Mouse (Mus musculus) 416B (cell line): ENCODE results near the gene Gm37240.

Source experiments
- DNase-seq: peaks from one replicate; pipeline ENCODE4 v3.0.0; 2011; ENCODE audit warnings: low read depth

Gm37240 gene

GRCm38 (mm10) chr3:84474398-84474797 lies 1412.9 kb downstream of the Gm37240 start:
- DNase-seq: no peak

- DNase-seq: peak; percentile 33
Observed at GRCm38 (mm10) chr3:84472955-84473354, 1414.4 kb downstream of the Gm37240 start.

- DNase-seq: no peak
Observed at GRCm38 (mm10) chr3:84472527-84472926, 1414.8 kb downstream of the Gm37240 start.

- DNase-seq: no peak
Observed at GRCm38 (mm10) chr3:84471146-84471545, 1416.2 kb downstream of the Gm37240 start.

- DNase-seq: peak; percentile 56
Observed at GRCm38 (mm10) chr3:84468111-84468453, 1419.2 kb downstream of the Gm37240 start.

- peak; percentile 94 for DNase-seq
Observed at GRCm38 (mm10) chr3:84467419-84468110, 1419.8 kb downstream of the Gm37240 start.

- DNase-seq: no peak
Observed at GRCm38 (mm10) chr3:84465822-84466500, 1421.4 kb downstream of the Gm37240 start.

- DNase-seq: no peak
Observed at GRCm38 (mm10) chr3:84461687-84462086, 1425.6 kb downstream of the Gm37240 start.

- peak; percentile 97 for DNase-seq
Observed at GRCm38 (mm10) chr3:84460952-84461351, 1426.4 kb downstream of the Gm37240 start.

GRCm38 (mm10) chr3:84460499-84460898 lies 1426.8 kb downstream of the Gm37240 start:
- no peak for DNase-seq

GRCm38 (mm10) chr3:84455733-84456417 lies 1431.4 kb downstream of the Gm37240 start:
- DNase-seq: peak; percentile 97

GRCm38 (mm10) chr3:84450651-84451050 lies 1436.7 kb downstream of the Gm37240 start:
- peak; percentile 69 for DNase-seq

- no peak for DNase-seq
Observed at GRCm38 (mm10) chr3:84449015-84449414, 1438.3 kb downstream of the Gm37240 start.

- no peak for DNase-seq
Observed at GRCm38 (mm10) chr3:84447803-84448202, 1439.5 kb downstream of the Gm37240 start.
